Mouse (Mus musculus): ENCODE data around the gene Rccd1. TPM values are rescaled to one million over a fixed set of nuclear protein-coding genes. Genes with fewer than 3 reads are reported as not detected.

Gene Rccd1
- 4.0 to 14.3 TPM (median 4.7 TPM) in 3 replicates for total RNA-seq (2017)

DNA sequence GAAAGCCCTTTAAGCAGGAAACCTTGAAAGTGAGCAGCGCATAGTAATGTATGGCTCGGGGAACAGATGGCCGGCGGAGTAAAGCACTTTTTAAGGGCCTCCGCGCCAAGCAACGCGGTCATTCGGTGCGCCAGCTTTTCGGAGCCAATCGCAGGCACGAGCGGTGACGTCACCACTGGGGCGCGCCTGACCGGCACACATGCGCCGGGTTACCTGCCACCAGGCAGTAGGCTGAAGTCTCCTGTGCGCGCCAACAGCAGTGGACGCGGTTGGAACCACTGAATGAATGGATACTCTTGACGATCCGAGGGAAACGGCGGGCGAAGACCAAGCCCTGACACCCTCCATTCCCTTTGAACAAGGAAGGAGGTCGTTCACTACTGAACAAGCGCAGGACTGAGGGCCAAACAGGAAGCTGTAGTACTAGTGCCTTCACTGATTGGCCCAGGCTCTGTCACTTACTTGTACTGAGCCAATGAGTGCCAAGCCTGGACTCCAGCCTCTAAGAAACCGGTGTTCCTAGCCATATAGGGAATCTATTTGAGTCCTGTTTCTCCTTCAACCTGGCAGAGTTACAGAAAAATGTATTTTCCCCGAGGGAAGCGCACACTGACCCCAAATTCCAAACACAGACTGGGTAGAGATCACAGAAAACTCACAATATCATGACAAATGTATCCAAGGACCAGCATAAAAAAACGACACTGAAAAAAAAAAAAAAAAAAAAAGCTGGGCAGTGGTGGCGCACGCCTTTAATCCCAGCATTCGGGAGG, at the start of gene Rccd1:
Gene Rccd1 (minus strand): TSS at position 412 of the 773 bp plus-strand sequence.
- ATAC-seq (replicated peaks; ENCODE audit: insufficient number of reproducible peaks, low FRiP score, low TSS enrichment, poor library complexity, severe bottlenecking), result peak; percentile 91

- no peak for ATAC-seq (replicated peaks; ENCODE audit: insufficient number of reproducible peaks, low FRiP score, low TSS enrichment, poor library complexity, severe bottlenecking)
Measured at GRCm38 (mm10) chr7:80373850-80374249, 49.6 kb upstream of the Rccd1 start.

DNA sequence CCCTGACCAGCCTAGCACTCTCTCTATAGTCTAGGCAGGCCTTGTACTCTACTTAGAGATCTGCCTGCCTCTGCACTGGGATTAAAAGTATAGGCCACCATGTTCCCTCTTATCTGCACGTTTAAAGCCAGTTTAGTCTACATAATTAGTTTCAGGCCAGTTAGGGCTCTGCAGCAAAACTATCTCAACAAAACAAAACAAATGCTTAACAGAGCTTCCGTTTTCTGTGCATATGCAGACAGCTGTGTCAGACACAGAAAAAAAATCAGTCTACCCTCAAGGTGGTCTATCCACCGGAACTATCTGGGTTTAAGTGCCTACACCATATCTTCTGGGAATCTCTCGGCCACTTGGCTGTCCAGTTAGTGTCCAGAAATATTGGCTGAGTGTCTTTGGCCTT, 49.1 kb upstream of the Rccd1 start:
- no peak for ATAC-seq (replicated peaks; ENCODE audit: insufficient number of reproducible peaks, low FRiP score, low TSS enrichment, poor library complexity, severe bottlenecking)

- no peak for ATAC-seq (replicated peaks; ENCODE audit: insufficient number of reproducible peaks, low FRiP score, low TSS enrichment, poor library complexity, severe bottlenecking)
Measured at GRCm38 (mm10) chr7:80372667-80373066, 48.4 kb upstream of the Rccd1 start.

DNA sequence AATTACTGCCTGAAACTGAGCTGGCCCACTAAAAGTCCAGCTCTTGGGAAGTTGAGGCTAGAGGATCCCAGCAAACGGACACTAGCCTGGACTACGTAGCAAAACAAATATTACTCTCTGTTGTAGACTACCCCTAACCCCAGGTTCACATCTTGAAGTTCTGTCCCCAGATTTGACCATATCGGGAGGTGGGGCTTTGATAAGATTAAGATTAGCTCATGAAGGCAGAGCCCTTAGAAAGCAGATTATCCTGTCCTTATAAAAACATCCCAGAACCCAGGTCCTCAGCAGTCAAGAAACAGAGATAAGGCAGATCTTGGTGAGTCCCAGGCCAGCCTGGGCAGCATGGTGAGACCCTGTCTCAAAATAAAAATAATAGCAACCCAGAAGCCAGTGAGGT, 47.9 kb upstream of the Rccd1 start:
- ATAC-seq (replicated peaks; ENCODE audit: insufficient number of reproducible peaks, low FRiP score, low TSS enrichment, poor library complexity, severe bottlenecking), result no peak

DNA sequence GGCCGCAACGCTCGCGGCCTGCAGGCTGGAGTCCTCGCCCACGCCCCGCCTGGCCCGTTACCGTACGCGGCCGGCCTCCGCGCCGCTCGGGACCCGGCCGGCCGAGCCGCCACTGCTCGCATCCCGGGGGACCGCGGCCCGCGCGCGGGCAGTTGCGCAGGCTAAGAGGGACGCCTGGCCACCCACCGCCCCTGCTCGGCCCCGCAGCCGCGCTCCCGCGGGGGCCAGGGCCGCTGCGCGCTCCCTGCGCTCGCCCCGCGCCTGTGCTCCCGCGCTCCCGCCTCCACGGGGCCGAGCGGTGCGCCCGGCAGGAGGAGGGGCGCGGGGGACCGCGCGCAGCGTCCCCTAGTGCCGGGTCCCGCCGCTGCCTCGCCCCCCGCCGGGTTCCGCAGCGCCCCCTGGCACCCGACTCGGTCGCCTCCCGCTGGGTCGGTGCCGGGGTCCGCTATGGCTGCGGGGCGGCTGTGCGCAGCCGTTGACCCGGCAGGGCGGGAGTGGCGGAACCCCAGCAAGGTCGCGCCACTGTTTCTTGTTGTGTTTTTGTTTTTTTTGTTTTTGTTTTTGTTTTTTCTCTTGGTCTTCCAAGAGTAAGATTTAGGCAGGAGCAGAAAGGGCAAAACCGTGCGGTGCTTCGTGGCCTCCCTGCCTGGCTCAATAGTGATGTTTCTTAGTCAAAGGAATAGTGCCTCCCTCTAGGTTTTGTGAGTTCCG, 46.9 kb upstream of the Rccd1 start, which contains the start of gene Man2a2:
Gene Man2a2 (minus strand): TSS at position 335 of the 711 bp plus-strand sequence.
- ATAC-seq (replicated peaks; ENCODE audit: insufficient number of reproducible peaks, low FRiP score, low TSS enrichment, poor library complexity, severe bottlenecking), result no peak

- peak; percentile 19; the same call in 1 of the 2 replicates for ATAC-seq (replicated peaks; ENCODE audit: insufficient number of reproducible peaks, low FRiP score, low TSS enrichment, poor library complexity, severe bottlenecking)
Measured at GRCm38 (mm10) chr7:80370649-80371040, 46.4 kb upstream of the Rccd1 start.

DNA sequence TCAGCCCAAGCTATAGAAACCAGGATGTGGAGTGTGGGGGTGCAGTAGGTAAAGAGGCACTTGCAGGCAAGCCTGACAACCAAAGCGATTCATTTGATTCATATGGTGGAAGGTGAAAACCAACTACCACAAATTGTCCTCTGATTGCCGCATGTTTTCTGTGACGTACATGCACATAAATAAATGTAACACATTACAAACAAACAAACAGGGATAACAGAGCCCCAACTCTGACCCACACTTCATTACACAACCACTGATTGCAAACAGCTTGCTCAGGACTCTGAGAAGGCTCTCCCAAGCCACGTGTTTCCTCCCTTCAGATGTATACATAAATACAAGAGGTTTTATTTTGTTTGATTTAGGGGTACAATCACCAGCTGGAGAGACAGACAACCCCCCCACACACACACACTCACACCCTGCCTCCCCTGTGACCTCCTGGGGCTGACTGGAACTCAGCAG, 45.7 kb upstream of the Rccd1 start:
- ATAC-seq (replicated peaks; ENCODE audit: insufficient number of reproducible peaks, low FRiP score, low TSS enrichment, poor library complexity, severe bottlenecking), result peak; percentile 26; the same call in 1 of the 2 replicates

DNA sequence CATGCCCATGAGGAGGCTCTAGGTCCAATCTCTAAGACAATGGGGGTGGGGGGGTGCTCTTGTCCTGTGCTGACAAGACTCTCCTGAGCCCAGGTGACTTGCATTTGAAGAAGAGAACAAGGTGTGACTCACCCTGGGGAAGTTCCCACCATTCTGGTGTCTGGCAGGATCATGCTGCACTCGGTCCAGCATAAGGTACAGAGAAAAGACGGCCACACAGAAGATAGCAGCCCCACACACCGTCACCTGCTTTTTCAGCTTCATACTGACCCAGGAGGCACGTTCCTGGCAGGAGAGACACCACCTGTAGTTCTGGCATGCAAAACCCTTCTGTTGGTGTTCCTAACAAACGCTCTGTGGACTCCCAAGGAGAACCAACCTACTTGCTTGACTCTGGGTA, 45.2 kb upstream of the Rccd1 start:
- ATAC-seq (replicated peaks; ENCODE audit: insufficient number of reproducible peaks, low FRiP score, low TSS enrichment, poor library complexity, severe bottlenecking), result no peak

GRCm38 (mm10) chr7:80368635-80369421, 44.6 kb upstream of the Rccd1 start:
- peak; percentile 42 for ATAC-seq (replicated peaks; ENCODE audit: insufficient number of reproducible peaks, low FRiP score, low TSS enrichment, poor library complexity, severe bottlenecking)

DNA sequence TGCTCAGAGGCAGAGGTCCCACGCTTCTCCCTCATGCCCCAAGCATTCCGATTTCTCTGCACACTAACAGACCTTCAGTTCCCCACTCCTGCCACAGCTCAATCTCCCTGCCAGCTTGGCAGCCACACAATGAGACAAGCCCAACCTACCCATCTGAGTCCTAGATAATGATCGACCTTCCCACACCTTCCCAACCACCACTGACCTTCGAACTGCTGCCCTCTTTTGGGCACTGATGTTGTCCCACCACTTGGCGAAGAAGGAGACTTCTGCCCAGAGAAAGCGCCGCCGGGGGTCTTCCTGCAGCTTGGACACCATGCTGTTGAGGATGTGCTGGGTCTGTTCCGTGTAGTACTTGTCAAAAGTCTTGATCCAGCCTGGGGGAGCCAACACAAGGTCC, 43.8 kb upstream of the Rccd1 start:
- ATAC-seq (replicated peaks; ENCODE audit: insufficient number of reproducible peaks, low FRiP score, low TSS enrichment, poor library complexity, severe bottlenecking), result no peak

DNA sequence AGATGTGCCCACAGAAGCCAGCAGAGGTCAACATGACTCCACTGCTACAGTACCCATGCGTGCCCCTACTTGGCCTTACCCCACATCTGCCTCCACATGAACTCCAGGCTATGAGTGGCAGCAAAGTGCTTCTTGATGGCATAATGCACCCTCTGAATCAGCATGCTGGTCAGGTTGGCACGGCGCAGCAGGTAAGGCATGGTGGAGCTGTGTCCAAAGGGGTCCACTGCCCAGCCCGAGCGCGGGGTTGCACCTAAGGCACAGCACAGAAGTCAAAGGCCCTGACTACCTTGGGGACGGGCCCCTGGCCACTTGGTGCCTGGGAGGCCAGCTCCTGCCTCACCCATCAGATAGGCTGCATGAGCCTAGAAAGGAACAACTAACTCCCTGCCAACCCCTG, 43.0 kb upstream of the Rccd1 start:
- ATAC-seq (replicated peaks; ENCODE audit: insufficient number of reproducible peaks, low FRiP score, low TSS enrichment, poor library complexity, severe bottlenecking), result no peak

GRCm38 (mm10) chr7:80365759-80366158, 41.5 kb upstream of the Rccd1 start:
- no peak for ATAC-seq (replicated peaks; ENCODE audit: insufficient number of reproducible peaks, low FRiP score, low TSS enrichment, poor library complexity, severe bottlenecking)

DNA sequence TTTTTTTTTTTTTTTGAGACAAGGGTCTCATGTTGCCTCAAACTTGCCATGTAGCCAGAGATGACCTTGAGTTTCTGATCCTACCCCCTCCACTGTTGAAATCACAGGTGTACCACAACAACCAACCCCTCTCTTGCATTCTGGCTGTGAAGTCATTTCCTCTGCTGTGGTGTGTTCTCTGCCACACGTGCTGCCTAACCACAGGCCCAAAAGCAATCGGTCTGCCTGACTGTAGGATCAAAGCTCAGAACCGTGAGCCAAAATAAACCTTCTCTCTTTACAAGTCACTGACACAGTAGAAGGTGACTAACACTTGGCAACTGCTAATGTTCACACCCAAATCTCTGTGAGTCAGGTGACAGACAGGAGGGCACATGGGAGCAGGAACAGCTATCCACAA, 36.2 kb upstream of the Rccd1 start:
- no peak for ATAC-seq (replicated peaks; ENCODE audit: insufficient number of reproducible peaks, low FRiP score, low TSS enrichment, poor library complexity, severe bottlenecking)

DNA sequence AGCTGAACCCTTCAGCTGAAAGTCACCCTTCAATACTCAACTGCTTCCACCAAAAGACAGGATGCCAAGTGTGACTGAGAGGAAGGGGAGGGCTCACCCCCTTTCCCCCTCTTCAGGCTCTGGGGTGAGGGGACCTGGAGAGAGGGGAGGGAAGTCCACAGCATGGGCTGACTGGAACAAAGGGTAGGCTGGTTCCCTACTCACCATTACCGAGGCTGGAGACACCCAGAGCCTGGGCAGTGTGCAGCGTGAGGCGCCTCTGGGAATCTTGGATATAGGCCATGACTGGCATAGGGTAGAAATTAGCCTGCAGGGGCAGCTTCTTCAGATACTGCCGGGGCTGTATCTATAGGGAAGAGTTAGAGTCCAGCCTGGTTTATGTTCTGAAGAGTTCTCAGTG, 33.8 kb upstream of the Rccd1 start:
- ATAC-seq (replicated peaks; ENCODE audit: insufficient number of reproducible peaks, low FRiP score, low TSS enrichment, poor library complexity, severe bottlenecking), result no peak

DNA sequence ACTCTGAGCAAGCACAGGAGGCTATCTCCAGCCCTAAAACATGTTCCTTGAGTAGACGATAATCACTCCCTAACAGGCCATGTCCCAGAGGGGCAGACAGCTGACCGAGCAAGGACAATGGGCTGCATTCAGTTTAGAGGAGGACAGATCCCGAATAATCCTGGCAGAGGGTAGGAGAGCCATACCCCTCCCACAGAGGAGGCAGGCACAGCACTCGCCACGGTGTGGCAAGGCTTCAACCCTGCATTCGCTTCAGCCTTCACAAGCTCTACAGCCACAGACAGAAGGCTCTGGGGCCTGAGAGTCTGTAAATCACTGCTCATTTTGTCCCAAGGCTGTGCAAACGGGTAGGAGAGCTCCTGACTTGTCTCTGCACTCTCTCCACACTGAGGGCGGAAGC, 32.9 kb upstream of the Rccd1 start:
- ATAC-seq (replicated peaks; ENCODE audit: insufficient number of reproducible peaks, low FRiP score, low TSS enrichment, poor library complexity, severe bottlenecking), result no peak

GRCm38 (mm10) chr7:80356351-80356750, 32.1 kb upstream of the Rccd1 start:
- ATAC-seq (replicated peaks; ENCODE audit: insufficient number of reproducible peaks, low FRiP score, low TSS enrichment, poor library complexity, severe bottlenecking), result no peak

DNA sequence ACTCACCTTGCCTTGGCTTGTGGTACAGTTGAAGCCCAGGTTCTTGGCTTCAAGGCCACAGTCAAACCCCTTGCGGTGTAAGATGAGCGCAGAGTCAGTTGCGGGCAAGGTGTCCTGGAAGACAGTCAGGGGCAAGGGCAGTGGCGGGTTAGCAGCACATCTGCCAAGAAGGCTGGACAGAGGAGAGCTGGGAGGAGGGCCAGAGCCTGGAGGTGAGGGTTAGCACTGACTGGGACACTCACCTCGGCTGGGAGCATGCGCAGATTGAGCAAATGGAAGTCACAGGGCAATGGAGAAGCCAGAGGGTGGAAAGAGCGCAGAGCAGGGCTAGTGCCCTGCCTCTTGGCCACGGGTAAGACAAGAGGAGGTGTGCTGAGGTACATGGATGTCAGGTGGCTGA, 28.7 kb upstream of the Rccd1 start:
- ATAC-seq (replicated peaks; ENCODE audit: insufficient number of reproducible peaks, low FRiP score, low TSS enrichment, poor library complexity, severe bottlenecking), result no peak

- no peak for ATAC-seq (replicated peaks; ENCODE audit: insufficient number of reproducible peaks, low FRiP score, low TSS enrichment, poor library complexity, severe bottlenecking)
Measured at GRCm38 (mm10) chr7:80350808-80351207, 26.6 kb upstream of the Rccd1 start.
